Mouse (Mus musculus) lung, postnatal 14 days (tissue): ENCODE results near the gene Prkca.

Source experiments
- DNase-seq: peaks from one replicate; pipeline ENCODE4 v3.0.0; 2021

Gene Prkca

DNA sequence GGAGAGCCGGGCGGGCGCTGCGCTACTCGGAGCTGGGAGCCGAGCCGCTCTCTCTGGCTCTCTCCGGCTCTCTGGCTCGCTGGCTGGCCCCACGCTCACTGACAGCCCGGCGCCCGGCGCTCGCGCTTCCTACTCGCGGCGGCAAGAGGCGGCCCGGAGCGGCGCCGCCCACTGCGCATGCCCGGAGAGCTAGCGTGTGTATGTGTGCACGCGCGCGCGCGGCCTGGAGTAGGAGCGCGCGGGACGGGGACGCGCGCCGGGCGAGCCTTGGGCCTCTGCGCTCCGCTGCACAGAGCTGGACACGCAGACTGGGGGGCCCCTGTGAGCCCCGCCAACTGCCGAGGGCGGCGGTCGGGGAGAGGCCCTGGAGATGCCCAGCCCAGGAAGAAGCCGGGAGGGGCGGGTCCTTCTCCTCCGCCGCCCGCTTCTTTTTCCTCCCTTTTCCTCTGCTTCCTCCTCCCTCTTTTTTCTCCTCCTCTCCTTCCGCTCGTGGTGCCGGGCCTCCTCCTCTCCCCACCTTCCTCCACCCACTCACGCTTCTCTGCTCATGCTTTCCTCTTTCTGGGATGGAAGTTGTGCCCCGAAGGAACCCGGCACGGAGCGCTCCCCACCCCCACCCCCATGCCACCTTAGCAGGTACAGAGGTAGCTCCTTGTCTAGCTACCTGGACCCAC is at the start of gene Prkca:
Gene Prkca, minus strand, starts transcription at position 140 of the 674 bp plus-strand sequence.
- DNase-seq = peak; percentile 94

DNA sequence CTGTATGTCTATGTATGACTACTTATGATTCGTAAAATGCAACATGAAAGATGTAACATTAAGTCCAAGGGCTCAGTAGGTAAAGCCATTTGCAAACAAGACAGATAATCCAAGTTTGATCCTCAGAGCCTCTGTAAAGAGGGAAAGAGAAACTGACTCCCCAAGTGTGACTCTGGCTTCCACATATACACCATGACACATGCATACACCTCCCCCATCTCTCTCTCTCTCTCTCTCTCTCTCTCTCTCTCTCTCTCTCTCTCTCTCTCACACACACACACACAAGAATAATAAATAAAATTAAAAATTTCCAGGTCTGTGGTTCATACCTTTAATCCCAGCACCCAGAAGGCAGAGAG is 41.9 kb upstream of the Prkca start:
- DNase-seq = no peak

GRCm38 (mm10) chr11:108384920-108385665 is 41.4 kb upstream of the Prkca start:
- no peak for DNase-seq

DNA sequence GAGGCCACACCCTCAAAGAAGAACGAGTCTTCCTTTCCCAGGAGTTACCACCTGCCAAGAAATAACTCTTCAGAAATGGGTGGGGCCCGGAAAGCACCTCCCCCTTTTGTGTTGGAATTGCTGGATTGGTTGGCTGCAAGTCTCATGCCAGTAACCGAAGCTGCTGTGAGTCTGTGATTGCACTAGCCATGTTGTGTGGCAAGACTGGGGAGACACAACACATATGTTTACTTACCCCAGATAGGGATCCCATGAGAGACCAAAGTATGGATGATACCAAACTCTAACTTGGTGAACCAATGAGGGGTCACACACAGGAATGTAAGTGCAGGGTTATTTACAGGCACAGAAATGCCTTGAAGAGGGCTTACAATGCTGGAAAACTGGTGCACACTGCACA is 38.9 kb upstream of the Prkca start:
- DNase-seq = no peak

DNA sequence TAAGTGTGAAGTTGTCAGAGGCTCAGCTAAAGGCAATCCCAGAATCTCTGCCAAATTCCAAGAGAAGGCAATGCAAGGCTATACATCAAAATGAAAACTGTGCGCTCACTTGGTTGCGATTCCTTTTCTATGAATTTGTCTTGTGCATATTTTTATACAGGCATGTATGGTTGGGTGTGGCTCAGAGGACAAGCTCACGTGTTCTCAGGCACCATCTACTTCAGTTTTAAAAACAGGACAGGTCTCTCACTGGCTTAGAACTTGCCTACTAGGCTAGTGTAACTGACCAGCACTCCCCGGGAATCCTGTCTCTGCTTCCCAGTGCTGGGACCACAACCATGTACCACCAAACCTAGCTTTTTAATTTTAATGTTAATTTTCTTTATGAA is 34.6 kb upstream of the Prkca start:
- no peak for DNase-seq

DNA sequence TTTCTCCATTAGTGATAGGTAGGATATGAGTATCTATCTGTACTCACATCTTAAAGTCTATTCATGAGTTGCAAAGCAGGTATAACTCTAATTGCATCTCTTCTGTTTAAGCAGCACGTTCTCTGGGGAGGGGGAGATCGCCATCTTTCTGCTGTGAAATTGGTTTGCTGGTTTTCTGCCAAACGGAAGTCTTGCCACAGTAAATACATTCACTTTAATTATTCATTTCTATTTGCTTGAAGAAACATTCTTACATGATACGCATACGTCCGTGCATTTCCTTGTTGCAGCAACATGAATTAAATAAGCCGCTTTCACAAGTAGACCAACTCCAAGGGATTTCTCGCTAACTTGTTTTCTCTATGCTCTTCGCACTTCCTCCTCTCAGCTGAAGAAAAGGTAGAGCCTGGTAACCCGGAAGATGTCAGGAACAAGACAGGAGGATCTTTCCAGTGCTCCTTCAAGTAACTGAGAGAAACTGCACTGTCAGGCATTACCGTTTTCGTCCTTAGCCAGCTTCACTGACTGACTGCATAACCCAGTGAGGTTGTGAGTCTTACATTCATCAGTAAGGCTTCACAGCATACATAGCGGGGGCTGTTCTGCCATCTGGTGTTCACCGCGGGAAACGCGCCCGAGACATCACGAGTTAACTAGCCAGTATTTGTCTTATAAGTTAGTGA is 34.1 kb upstream of the Prkca start:
- peak; percentile 82 for DNase-seq

GRCm38 (mm10) chr11:108376815-108377214 is 33.1 kb upstream of the Prkca start:
- DNase-seq = no peak

- DNase-seq = no peak
These were observed 23.3 kb upstream of the Prkca start for GRCm38 (mm10) chr11:108367046-108367445.

DNA sequence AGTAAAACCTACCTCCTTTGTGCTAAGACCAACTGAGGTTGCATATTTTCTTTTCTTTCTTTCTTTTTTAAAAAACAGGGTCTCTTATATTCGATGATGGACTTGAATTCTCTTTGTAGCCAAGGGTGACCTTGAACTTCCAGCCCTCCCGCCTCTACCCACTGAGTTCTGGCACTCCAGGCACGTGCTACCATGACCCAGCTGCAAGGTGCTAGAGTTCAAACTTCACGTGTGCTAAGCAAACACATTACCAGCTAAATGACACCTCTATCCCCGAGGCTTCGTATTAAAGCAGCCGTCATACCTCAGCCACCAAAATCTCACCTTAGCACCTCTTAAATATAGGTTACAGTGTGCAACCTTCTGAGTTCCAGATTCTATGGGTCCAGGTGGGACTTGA is 21.9 kb upstream of the Prkca start:
- no peak for DNase-seq

GRCm38 (mm10) chr11:108364945-108365589 is 21.3 kb upstream of the Prkca start:
- DNase-seq = no peak

DNA sequence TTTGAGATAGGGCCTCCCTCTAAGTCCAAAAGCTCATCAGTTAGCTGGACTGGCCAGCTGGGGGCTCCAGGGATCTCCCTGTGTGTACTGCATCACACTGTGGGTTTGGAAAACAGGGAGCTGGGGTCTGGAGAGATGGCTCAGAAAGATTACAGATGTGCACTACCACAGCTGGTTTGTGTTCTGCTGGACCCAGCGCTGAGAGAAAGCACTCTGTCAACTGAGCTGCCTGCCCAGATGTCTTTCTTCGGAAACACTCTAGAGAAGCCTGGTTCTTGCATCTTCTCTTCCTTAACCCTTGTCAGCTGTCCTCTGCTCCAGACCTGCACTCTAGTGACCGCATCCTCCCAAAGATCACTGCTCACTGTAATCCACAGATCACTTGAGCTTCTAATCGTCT is 20.3 kb upstream of the Prkca start:
- DNase-seq = peak; percentile 32

GRCm38 (mm10) chr11:108362965-108363364 is 19.2 kb upstream of the Prkca start:
- no peak for DNase-seq

GRCm38 (mm10) chr11:108360983-108361382 is 17.3 kb upstream of the Prkca start:
- DNase-seq = no peak

DNA sequence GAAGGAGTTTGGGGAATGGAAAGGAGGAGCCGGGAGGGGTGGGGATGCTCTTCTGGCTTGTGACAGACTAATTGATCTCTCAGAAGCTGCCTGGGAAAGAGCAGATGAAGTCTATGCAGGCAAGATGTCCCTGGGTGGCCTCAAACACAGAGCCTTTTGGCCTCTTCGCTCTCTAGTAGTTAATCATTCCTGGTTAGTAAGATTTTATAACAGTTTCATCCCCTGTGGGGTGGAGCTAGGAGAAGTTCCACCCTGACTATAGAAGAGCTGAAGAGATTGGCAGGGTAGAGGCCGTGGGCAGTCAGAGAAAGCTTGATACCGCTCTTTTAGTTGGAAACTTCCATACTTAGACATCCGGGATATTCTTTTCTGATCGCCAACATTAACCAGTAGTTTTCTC is 15.2 kb upstream of the Prkca start:
- no peak for DNase-seq

DNA sequence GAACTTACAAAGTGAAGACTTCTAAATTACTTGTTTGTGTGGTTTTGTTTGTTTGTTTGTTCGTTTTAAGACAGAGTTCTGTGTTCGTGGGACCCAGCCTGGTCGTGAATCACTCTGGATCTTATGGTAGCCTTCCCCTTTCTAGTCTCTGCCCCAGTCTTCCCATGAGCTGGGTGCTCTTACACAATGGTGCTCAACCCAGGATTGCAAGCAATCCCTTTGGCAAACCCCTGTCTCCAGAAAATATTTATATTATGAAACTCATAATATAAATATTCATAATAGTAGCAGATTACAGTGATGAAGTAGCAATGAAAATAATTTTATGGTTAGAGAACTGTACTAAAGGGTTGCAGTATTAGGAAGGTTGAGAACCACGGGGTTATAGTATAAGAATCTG is 12.3 kb upstream of the Prkca start:
- DNase-seq = no peak

GRCm38 (mm10) chr11:108352842-108353388 is 9.2 kb upstream of the Prkca start:
- DNase-seq = no peak

DNA sequence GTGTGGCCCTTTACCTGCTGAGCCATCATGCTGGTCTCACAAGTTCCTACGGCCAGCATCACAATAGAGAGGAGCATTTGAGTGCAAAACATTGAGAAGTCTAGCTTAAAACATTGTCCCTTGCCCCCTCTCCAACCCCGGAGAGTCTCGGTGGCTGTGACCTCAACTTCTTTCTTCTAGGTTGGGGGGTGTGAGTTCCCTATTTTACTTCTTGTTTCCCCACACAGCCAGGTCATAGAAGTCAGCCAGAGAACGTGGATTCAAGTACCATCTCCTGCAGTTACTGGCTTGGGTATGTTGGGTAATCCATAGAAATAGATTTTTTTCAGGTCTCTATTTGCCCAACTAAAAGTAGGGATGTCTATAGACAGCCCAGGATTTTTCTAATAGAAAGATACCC is 7.1 kb upstream of the Prkca start:
- DNase-seq = no peak

- DNase-seq = no peak
These were observed 1.6 kb upstream of the Prkca start for GRCm38 (mm10) chr11:108345321-108345720.

DNA sequence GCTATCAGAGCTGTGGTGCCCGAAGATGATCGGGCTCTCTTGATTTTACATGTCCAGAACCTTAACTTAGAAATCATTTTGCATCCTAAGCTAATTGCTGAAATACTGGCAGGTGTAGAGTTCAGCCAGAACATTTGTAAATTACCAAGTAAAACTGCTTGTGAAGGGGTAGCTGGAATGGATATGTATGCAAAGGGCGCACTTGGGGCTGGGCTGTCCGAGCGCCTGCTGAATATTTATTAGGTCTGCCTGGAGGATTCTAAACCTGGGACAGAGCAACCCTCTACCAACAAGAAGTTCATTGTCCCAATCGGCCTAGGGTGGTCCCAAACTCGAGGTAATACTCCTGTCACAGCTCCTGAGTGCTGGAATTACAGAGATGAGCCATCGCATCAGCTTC is 1.0 kb upstream of the Prkca start:
- DNase-seq = no peak

DNA sequence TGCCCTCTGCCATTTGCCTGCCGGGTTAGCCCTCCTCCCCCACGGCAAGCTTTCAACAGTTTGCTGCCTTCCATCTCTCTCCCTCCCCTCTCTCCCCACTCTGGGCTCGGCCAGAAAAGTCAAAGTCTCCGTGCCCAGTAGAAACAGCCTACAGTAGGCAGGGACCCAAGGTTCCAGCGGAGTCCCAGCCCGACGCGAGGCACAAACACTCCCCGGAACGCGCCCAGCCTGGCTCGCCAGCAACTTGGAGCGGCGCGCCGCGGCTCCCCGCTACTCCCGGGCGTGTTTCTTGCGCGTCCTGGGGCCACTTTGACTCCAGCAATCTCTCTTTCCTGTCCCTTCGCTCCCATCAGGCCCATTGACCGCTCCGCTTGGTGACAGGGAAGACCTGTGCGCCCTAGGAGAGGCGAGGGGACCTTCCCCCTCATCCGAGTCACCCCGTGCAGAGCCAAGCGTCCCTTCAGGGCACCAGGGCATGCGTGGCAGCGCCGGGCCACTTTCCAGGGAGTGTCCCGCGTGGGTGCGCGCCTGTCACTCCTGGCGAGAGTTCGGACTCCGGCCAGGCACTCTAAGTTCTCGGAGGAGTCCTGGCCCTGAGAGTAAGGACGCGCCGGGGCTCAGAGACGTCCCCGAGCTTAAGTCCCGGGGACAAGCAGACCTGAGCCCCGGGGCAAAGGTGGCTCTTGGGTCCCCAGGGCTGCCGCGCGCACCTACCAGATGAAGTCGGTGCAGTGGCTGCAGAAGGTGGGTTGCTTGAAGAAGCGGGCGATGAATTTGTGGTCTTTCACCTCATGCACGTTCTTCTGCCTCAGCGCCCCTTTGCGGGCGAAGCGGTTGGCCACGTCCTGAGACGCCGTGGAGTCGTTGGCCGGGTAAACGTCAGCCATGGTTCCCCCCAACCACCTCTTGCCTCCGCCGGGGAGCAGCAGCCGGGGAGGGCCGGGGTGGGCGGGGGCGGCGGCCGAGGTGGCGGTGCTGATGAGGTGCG is 653 bp downstream of the Prkca start, which contains the start of gene Apoh:
Gene Apoh, plus strand, starts transcription at position 574 of the 988 bp plus-strand sequence.
- DNase-seq = peak; percentile 56

GRCm38 (mm10) chr11:108341783-108342182 is 1.9 kb downstream of the Prkca start:
- no peak for DNase-seq

GRCm38 (mm10) chr11:108340293-108340692 is 3.4 kb downstream of the Prkca start:
- DNase-seq = no peak
